Mouse (Mus musculus): ENCODE measurements around the gene Emid1. TPM values are rescaled to one million over a fixed set of nuclear protein-coding genes. Genes with fewer than 3 reads are reported as not detected.

Emid1 gene
- polyA plus RNA-seq, 1 experiment, result 34.7 TPM

DNA sequence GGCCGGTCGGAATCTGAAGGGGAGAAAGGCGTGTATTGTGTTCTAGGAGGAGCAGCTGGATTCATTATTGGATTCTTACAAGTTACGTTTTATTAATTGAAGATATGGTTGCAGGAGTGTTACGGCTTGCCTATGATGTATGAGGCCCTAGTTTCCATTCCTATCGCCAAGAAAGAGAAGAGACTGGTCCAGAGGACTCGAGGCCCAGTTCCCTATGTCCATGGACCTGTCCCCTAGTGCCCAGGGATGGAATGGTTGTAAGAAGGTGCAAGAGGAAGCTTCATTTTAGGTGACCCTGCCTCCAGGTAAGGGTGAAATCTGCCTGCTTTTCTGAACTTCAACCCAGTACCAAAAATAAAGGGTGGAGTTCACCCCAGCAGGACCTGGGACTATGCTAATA, 51.8 kb downstream of the Emid1 start:
- peak overlapping the region; percentile 92 for H3K4me3 ChIP-seq (ENCODE audit: low read depth, low read length)
- H3K27ac ChIP-seq (ENCODE audit: insufficient read depth, low read depth, low read length), result peak overlapping the region; percentile 69
- peaks cover 8% of the 10 kb centered on the region; the same call in 1 of the 2 replicates for H3K4me1 ChIP-seq (ENCODE audit: control insufficient read depth, insufficient read depth, insufficient read length, low read length)
- no peaks in the 10 kb centered on the region for H3K27me3 ChIP-seq (ENCODE audit: control insufficient read depth, insufficient read depth, low read length)
- WGBS, result under 1% methylated on average over 7 of the region's 7 CpGs
- peaks cover 8% of the 10 kb centered on the region; the same call in 1 of the 2 replicates for H3K36me3 ChIP-seq (ENCODE audit: control insufficient read depth, insufficient read depth, low read length)
- TF ChIP-seq CTCF (IDR thresholded peaks at IDR 0.05; ENCODE audit: extremely low read depth, insufficient read length, insufficient replicate concordance, low read depth, low read length) (no peak), POLR2A (IDR thresholded peaks at IDR 0.05; ENCODE audit: low read depth, low read length) (no peak)

DNA sequence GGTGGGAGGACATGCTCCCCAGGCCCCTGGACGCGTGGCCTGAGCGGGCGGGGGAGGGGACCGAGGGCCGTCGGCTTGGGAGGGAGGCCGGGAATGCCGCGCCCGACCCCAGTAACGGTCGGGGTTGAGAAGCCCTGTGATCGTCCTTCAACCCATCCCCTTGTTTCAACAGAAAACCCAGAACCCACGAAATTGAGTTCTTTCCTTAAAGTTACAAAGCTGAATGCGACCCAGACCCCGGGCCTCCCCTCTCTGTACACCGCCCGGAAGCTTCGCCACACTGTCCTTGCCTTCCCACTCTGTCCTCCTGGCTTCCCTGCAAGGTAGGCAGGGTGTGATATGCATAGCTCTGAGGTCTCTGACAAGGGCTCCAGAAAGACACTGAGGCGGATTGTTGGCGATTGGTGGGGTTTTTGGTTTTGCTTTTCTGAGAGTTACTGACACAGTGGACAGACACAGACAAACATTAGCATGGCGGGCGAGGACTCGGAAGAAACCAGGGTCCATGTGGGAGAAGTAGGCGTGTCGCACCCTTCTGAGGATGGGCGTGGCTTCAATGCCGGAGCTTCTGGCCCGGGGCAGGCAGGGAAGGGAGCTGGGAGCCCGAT, 52.4 kb downstream of the Emid1 start:
- Histone ChIP-seq H3K27me3 (ENCODE audit: control insufficient read depth, insufficient read depth, low read length) (no peaks in the 10 kb centered on the region), H3K27ac (ENCODE audit: insufficient read depth, low read depth, low read length) (peak overlapping the region; percentile 69), H3K4me1 (ENCODE audit: control insufficient read depth, insufficient read depth, insufficient read length, low read length) (peaks cover 8% of the 10 kb centered on the region; the same call in 1 of the 2 replicates), H3K4me3 (ENCODE audit: low read depth, low read length) (peak overlapping the region; percentile 92), H3K36me3 (ENCODE audit: control insufficient read depth, insufficient read depth, low read length) (peaks cover 6% of the 10 kb centered on the region; the same call in 1 of the 2 replicates)
- under 1% methylated on average over 31 of the region's 31 CpGs for WGBS
- TF ChIP-seq POLR2A (IDR thresholded peaks at IDR 0.05; ENCODE audit: low read depth, low read length) (peak; percentile 79), CTCF (IDR thresholded peaks at IDR 0.05; ENCODE audit: extremely low read depth, insufficient read length, insufficient replicate concordance, low read depth, low read length) (no peak)

- H3K4me1 ChIP-seq (ENCODE audit: control insufficient read depth, insufficient read depth, insufficient read length, low read length), result peaks cover 8% of the 10 kb centered on the region; the same call in 1 of the 2 replicates
- TF ChIP-seq POLR2A (IDR thresholded peaks at IDR 0.05; ENCODE audit: low read depth, low read length) (peak; percentile 73), CTCF (IDR thresholded peaks at IDR 0.05; ENCODE audit: extremely low read depth, insufficient read length, insufficient replicate concordance, low read depth, low read length) (no peak)
- H3K4me3 ChIP-seq (ENCODE audit: low read depth, low read length), result peak within 1 kb of the TSS; percentile 92
- H3K27me3 ChIP-seq (ENCODE audit: control insufficient read depth, insufficient read depth, low read length), result no peaks in the 10 kb centered on the region
- peak within 1 kb of the TSS; percentile 93 for H3K27ac ChIP-seq (ENCODE audit: insufficient read depth, low read depth, low read length)
- H3K36me3 ChIP-seq (ENCODE audit: control insufficient read depth, insufficient read depth, low read length), result 0 out of 2 replicates have a peak, but pooled peaks cover under 1% of the 10 kb centered on the region
- WGBS, result under 1% methylated on average over 92 of the region's 92 CpGs
Observed at GRCm38 (mm10) chr11:5098736-5099542, 53.1 kb downstream of the Emid1 start, which contains the start of the genes Rhbdd3 and Ewsr1. Rhbdd3 (plus strand) TSS chr11:5098926. Ewsr1 (minus strand) TSS chr11:5099266.

GRCm38 (mm10) chr11:5098035-5098735, 53.9 kb downstream of the Emid1 start:
- WGBS, result under 1% methylated on average over 44 of the region's 44 CpGs

GRCm38 (mm10) chr11:5096480-5097020, 55.5 kb downstream of the Emid1 start:
- 16% methylated on average over 8 of the region's 8 CpGs for WGBS
- no peak overlapping the region for H3K27ac ChIP-seq (ENCODE audit: insufficient read depth, low read depth, low read length)
- H3K27me3 ChIP-seq (ENCODE audit: control insufficient read depth, insufficient read depth, low read length), result no peaks in the 10 kb centered on the region
- H3K4me1 ChIP-seq (ENCODE audit: control insufficient read depth, insufficient read depth, insufficient read length, low read length), result peaks cover 8% of the 10 kb centered on the region; the same call in 1 of the 2 replicates
- H3K36me3 ChIP-seq (ENCODE audit: control insufficient read depth, insufficient read depth, low read length), result peaks cover 10% of the 10 kb centered on the region
- no peak for TF ChIP-seq CTCF (IDR thresholded peaks at IDR 0.05; ENCODE audit: extremely low read depth, insufficient read length, insufficient replicate concordance, low read depth, low read length)
- TF ChIP-seq POLR2A (IDR thresholded peaks at IDR 0.05; ENCODE audit: low read depth, low read length), result no peak
- H3K4me3 ChIP-seq (ENCODE audit: low read depth, low read length), result no peak overlapping the region

More at GRCm38 (mm10) chr11:5098035-5098735, 53.9 kb downstream of the Emid1 start:
- H3K4me1 ChIP-seq (ENCODE audit: control insufficient read depth, insufficient read depth, insufficient read length, low read length), result peaks cover 8% of the 10 kb centered on the region; the same call in 1 of the 2 replicates
- H3K27me3 ChIP-seq (ENCODE audit: control insufficient read depth, insufficient read depth, low read length), result no peaks in the 10 kb centered on the region
- H3K27ac ChIP-seq (ENCODE audit: insufficient read depth, low read depth, low read length), result peak overlapping the region; percentile 93
- H3K36me3 ChIP-seq (ENCODE audit: control insufficient read depth, insufficient read depth, low read length), result no peaks in the 10 kb centered on the region
- peak overlapping the region; percentile 92 for H3K4me3 ChIP-seq (ENCODE audit: low read depth, low read length)
- no peak for TF ChIP-seq CTCF (IDR thresholded peaks at IDR 0.05; ENCODE audit: extremely low read depth, insufficient read length, insufficient replicate concordance, low read depth, low read length)
- peak; percentile 35; the same call in 1 of the 2 replicates for TF ChIP-seq POLR2A (IDR thresholded peaks at IDR 0.05; ENCODE audit: low read depth, low read length)

DNA sequence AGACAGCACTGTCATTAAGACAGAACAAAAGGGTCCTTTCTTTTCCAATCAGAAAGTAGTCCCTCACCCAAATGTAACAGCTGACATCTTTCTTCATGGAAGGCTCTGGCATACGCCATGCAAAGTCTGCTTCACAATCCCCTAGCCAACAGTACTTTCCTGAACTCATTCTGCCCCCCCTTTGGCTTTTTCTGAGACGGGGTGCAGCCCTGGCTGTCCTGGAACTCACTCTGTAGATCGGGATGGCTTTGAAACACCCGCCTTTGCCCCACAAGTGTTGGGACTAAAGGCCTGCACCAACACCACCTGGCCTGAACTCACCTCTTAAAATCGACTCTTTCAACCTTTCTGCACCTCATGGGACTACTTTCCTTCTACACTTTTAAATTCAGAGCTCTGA, 56.2 kb downstream of the Emid1 start:
- Histone ChIP-seq H3K27ac (ENCODE audit: insufficient read depth, low read depth, low read length) (no peak overlapping the region), H3K4me1 (ENCODE audit: control insufficient read depth, insufficient read depth, insufficient read length, low read length) (peaks cover 6% of the 10 kb centered on the region; the same call in 1 of the 2 replicates), H3K4me3 (ENCODE audit: low read depth, low read length) (no peak overlapping the region), H3K36me3 (ENCODE audit: control insufficient read depth, insufficient read depth, low read length) (peaks cover 15% of the 10 kb centered on the region), H3K27me3 (ENCODE audit: control insufficient read depth, insufficient read depth, low read length) (no peaks in the 10 kb centered on the region)
- 27% methylated on average over 5 of the region's 5 CpGs for WGBS
- no peak for TF ChIP-seq POLR2A (IDR thresholded peaks at IDR 0.05; ENCODE audit: low read depth, low read length)
- TF ChIP-seq CTCF (IDR thresholded peaks at IDR 0.05; ENCODE audit: extremely low read depth, insufficient read length, insufficient replicate concordance, low read depth, low read length), result no peak

Measured in small intestine, adult 2 months (tissue).